Mouse (Mus musculus) forebrain, embryonic 14.5 days (tissue): ENCODE results near the gene Hoxb3. TPM values are rescaled to one million over a fixed set of nuclear protein-coding genes. Genes with fewer than 3 reads are reported as not detected.

Experiments used
- ATAC-seq: fragments of 200-750 bp; cut with Nextera tagmentation; 2 replicates; pipeline ENCODE4 v1.8.0; 2017; ENCODE audit warnings: mild to moderate bottlenecking, moderate library complexity
- DNase-seq: peaks from one replicate; pipeline ENCODE4 v3.0.0-alpha.2; 2015; ENCODE audit warnings: low spot score
- H3K27ac ChIP-seq: fragments of 300-500 bp; sonication (generic); 2 replicates; pipeline ENCODE4 v1.5.1; 2014; ENCODE audit warnings: low read depth, mild to moderate bottlenecking, control low read depth, low read length, moderate library complexity
- H3K27me3 ChIP-seq: fragments of 300-500 bp; sonication (generic); replicated peaks from 2 replicates; pipeline ENCODE4 v1.6.1; 2014; ENCODE audit warnings: low read length, control low read depth, mixed read lengths; ENCODE audit not compliant: control insufficient read depth, insufficient read depth
- H3K36me3 ChIP-seq: fragments of 300-500 bp; sonication (generic); 2 replicates; pipeline ENCODE4 v1.6.1; 2014; ENCODE audit warnings: low read length, control low read depth; ENCODE audit not compliant: control insufficient read depth, insufficient read depth
- H3K4me1 ChIP-seq: fragments of 300-500 bp; sonication (generic); 2 replicates; pipeline ENCODE4 v1.6.1; 2014; ENCODE audit warnings: antibody characterized with exemption, low read length, control low read depth; ENCODE audit not compliant: control insufficient read depth, insufficient read depth
- H3K4me2 ChIP-seq: fragments of 300-500 bp; sonication (generic); 2 replicates; pipeline ENCODE4 v1.6.1; 2014; ENCODE audit warnings: mild to moderate bottlenecking, control low read depth, low read length
- H3K4me3 ChIP-seq: fragments of 300-500 bp; sonication (generic); 2 replicates; pipeline ENCODE4 v1.5.1; 2014; ENCODE audit warnings: low read depth, low read length, control low read depth
- H3K9ac ChIP-seq: fragments of 300-500 bp; sonication (generic); 2 replicates; pipeline ENCODE4 v1.6.1; 2014; ENCODE audit warnings: mild to moderate bottlenecking, low read length, control low read depth, moderate library complexity
- H3K9me3 ChIP-seq: fragments of 300-500 bp; sonication (generic); replicated peaks from 2 replicates; pipeline ENCODE4 v1.6.1; 2016; ENCODE audit warnings: low read length, control low read depth, mixed read lengths; ENCODE audit not compliant: control insufficient read depth
- WGBS: fragments of 180-500 bp; shearing (Covaris S2); extraction: QIAGEN DNeasy Blood & Tissue Kit; methylation state at CpG from one replicate; pipeline ENCODE4 v1.1.7; 2014; 5-methylcytosine and 5-hydroxymethylcytosine counted together
- polyA plus RNA-seq: library from polyadenylated mRNA; unstranded; fragments of >200 nt; fragmentation: Nextera tagmentation; extraction: Ambion mirVana; gene quantifications from 2 replicates; pipeline ENCODE4 v1.2.1, GENCODE M21; 2014

The Hoxb3 gene
- polyA plus RNA-seq, 1 experiment from 2014 or later, result not detected

GRCm38 (mm10) chr11:96341701-96342575, 18.8 kb downstream of the Hoxb3 start:
- Histone ChIP-seq H3K9me3 (no peaks in the 10 kb centered on the region), H3K27ac (no peak overlapping the region), H3K9ac (no peak overlapping the region), H3K4me1 (no peaks in the 10 kb centered on the region), H3K4me3 (no peak overlapping the region), H3K36me3 (no peaks in the 10 kb centered on the region), H3K4me2 (no peak overlapping the region), H3K27me3 (peaks cover 98% of the 10 kb centered on the region)
- ATAC-seq (no peak), DNase-seq (no peak)
- WGBS, result 1% methylated on average over 40 of the region's 40 CpGs

- 1% methylated on average over 4 of the region's 4 CpGs for WGBS
- Histone ChIP-seq H3K27me3 (peaks cover 96% of the 10 kb centered on the region), H3K36me3 (no peaks in the 10 kb centered on the region), H3K9me3 (no peaks in the 10 kb centered on the region), H3K9ac (no peak overlapping the region), H3K4me2 (no peak overlapping the region), H3K4me3 (no peak overlapping the region), H3K4me1 (no peaks in the 10 kb centered on the region), H3K27ac (no peak overlapping the region)
- no peak for ATAC-seq
- DNase-seq, result no peak
Measured at GRCm38 (mm10) chr11:96342576-96342930, 19.4 kb downstream of the Hoxb3 start.

- H3K27ac ChIP-seq, result no peak overlapping the region
- DNase-seq (no peak), ATAC-seq (no peak)
- no peak overlapping the region for H3K4me3 ChIP-seq
- no peak overlapping the region for H3K4me2 ChIP-seq
- WGBS, result 0% methylated on average over 2 of the region's 2 CpGs
- no peaks in the 10 kb centered on the region for H3K36me3 ChIP-seq
- H3K9ac ChIP-seq, result no peak overlapping the region
- H3K9me3 ChIP-seq, result no peaks in the 10 kb centered on the region
- peaks cover 95% of the 10 kb centered on the region for H3K27me3 ChIP-seq
- no peaks in the 10 kb centered on the region for H3K4me1 ChIP-seq
Measured at GRCm38 (mm10) chr11:96343206-96343745, 20.1 kb downstream of the Hoxb3 start.

- Histone ChIP-seq H3K4me1 (no peaks in the 10 kb centered on the region), H3K4me3 (no peak overlapping the region), H3K4me2 (no peak overlapping the region), H3K9me3 (no peaks in the 10 kb centered on the region), H3K9ac (no peak overlapping the region), H3K27me3 (peaks cover 95% of the 10 kb centered on the region), H3K27ac (no peak overlapping the region), H3K36me3 (no peaks in the 10 kb centered on the region)
- WGBS, result 1% methylated on average over 39 of the region's 40 CpGs
- ATAC-seq (no peak), DNase-seq (no peak)
Measured at GRCm38 (mm10) chr11:96344061-96344877, 21.1 kb downstream of the Hoxb3 start.

- DNase-seq, result no peak
- WGBS, result 1% methylated on average over 6 of the region's 6 CpGs
- Histone ChIP-seq H3K4me2 (no peak overlapping the region), H3K9ac (no peak overlapping the region), H3K27me3 (peaks cover 95% of the 10 kb centered on the region), H3K36me3 (no peaks in the 10 kb centered on the region), H3K27ac (no peak overlapping the region), H3K4me1 (no peaks in the 10 kb centered on the region), H3K9me3 (no peaks in the 10 kb centered on the region), H3K4me3 (no peak overlapping the region)
- no peak for ATAC-seq
Measured at GRCm38 (mm10) chr11:96344878-96345159, 21.7 kb downstream of the Hoxb3 start.

GRCm38 (mm10) chr11:96345220-96345892, 22.2 kb downstream of the Hoxb3 start:
- WGBS, result under 1% methylated on average over 47 of the region's 56 CpGs
- H3K9me3 ChIP-seq, result no peaks in the 10 kb centered on the region
- H3K4me1 ChIP-seq, result no peaks in the 10 kb centered on the region
- ATAC-seq (no peak), DNase-seq (no peak)
- no peak overlapping the region for H3K27ac ChIP-seq
- no peak overlapping the region for H3K4me3 ChIP-seq
- no peaks in the 10 kb centered on the region for H3K36me3 ChIP-seq
- no peak overlapping the region for H3K9ac ChIP-seq
- no peak overlapping the region for H3K4me2 ChIP-seq
- H3K27me3 ChIP-seq, result peaks cover 95% of the 10 kb centered on the region

- Histone ChIP-seq H3K4me3 (no peak overlapping the region), H3K36me3 (no peaks in the 10 kb centered on the region), H3K4me1 (no peaks in the 10 kb centered on the region), H3K27me3 (peaks cover 96% of the 10 kb centered on the region), H3K4me2 (no peak overlapping the region), H3K9me3 (no peaks in the 10 kb centered on the region), H3K9ac (no peak overlapping the region), H3K27ac (no peak overlapping the region)
- no peak for ATAC-seq
- DNase-seq, result no peak
- WGBS, result under 1% methylated on average over 44 of the region's 45 CpGs
Measured at GRCm38 (mm10) chr11:96345893-96346806, 23.0 kb downstream of the Hoxb3 start.

- H3K9me3 ChIP-seq, result no peaks in the 10 kb centered on the region
- no peak for DNase-seq
- no peak overlapping the region for H3K4me2 ChIP-seq
- no peak for ATAC-seq
- H3K4me1 ChIP-seq, result no peaks in the 10 kb centered on the region
- no peak overlapping the region for H3K27ac ChIP-seq
- no peak overlapping the region for H3K9ac ChIP-seq
- peaks cover 97% of the 10 kb centered on the region for H3K27me3 ChIP-seq
- no peaks in the 10 kb centered on the region for H3K36me3 ChIP-seq
- WGBS, result 8% methylated on average over 5 of the region's 5 CpGs
- H3K4me3 ChIP-seq, result no peak overlapping the region
Measured at GRCm38 (mm10) chr11:96346916-96347520, 23.9 kb downstream of the Hoxb3 start.
